Mouse (Mus musculus) thymus, postnatal 0 days (tissue): Measurements from ENCODE around the gene Slc25a48. TPM values are rescaled to one million over a fixed set of nuclear protein-coding genes. Genes with fewer than 3 reads are reported as not detected.

ENCODE experiments used
- DNase-seq: peaks from one replicate; pipeline ENCODE4 v3.0.0-alpha.2; 2015; ENCODE audit warnings: low spot score
- polyA plus RNA-seq: library from polyadenylated mRNA; unstranded; fragments of >200 nt; fragmentation: Nextera tagmentation; extraction: Ambion mirVana; gene quantifications from 2 replicates; pipeline ENCODE4 v1.2.1, GENCODE M21; 2015

The Slc25a48 gene
- polyA plus RNA-seq, 1 experiment from 2014 or later = 0.14 TPM

DNA sequence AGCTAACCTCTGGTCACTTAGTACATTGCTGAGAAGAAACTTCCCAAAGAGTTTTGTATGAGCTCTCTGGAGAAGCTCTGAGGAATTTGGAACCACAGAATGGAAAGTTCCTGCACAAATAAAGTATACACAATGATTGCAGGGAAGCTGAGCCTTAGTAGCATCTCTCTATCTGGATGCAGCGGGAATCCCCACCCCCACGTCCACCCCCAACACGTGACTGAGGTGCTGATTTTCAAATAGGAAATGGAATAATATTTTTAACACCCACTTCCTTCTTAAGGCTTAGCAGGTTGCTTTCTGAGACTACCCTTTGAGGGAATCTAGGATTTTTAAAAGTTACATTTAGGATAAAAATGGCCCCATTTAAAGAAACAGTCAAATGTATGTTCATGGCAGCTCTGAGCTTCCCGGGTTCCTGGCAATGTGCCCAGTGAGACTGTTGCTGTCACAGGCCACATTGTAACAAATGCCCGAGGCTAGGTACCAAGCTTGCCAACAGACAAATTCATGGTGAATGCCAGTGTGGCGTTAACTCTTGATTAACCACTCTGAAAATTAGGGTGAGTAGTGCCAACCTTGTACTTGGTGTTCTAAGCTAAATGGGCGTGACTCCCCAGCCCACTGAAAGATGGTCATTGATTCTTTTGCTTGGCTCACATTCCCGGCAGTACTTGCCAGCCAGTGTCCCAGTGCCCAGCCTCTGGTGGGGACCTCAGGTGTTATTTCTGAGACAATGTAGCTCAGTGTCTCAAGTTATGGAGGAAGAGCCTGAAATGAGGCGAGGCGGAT is 11.3 kb downstream of the Slc25a48 start:
- DNase-seq = no peak

- DNase-seq = no peak
Measured at GRCm38 (mm10) chr13:56450035-56450434, 11.9 kb downstream of the Slc25a48 start.

- no peak for DNase-seq
Measured at GRCm38 (mm10) chr13:56458001-56458400, 19.8 kb downstream of the Slc25a48 start.

- DNase-seq = no peak
Measured at GRCm38 (mm10) chr13:56461460-56461859, 23.3 kb downstream of the Slc25a48 start.

DNA sequence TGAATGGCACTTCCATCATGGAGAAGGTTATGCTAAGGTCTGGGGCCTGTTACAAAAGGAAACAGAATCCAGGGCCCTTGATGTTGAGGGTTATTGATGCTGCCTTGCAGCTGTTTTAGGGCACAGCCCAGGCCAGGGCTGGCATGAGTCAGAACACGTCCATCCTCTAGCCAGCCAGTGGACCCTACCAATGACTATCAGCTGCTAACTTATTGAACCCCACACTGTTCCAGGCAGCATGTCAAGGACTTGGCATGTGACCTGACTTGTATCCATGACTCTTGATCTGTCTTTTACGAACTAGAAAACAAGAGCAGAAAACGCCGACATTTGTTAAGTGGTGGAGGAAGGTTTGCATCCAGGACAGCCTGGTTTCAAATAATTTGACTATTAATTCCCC is 24.6 kb downstream of the Slc25a48 start:
- DNase-seq = no peak

DNA sequence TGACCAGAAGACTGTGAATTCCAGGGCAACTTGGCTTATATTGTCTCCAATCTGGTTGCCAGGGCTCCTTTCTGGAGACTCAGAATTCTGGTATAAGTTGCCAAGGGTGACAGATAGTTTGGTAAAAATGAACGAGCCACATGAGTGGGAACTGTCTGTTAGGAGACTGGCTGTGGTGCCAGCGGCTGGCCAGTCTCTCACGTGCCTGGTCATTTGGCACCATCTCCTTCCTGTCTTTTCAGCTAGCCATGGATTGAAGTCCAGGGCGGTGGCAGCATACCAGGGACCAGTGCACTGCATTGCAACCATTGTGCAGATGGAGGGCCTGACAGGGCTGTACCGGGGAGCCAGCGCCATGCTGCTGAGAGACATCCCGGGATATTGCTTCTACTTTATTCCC is 25.1 kb downstream of the Slc25a48 start:
- no peak for DNase-seq

DNA sequence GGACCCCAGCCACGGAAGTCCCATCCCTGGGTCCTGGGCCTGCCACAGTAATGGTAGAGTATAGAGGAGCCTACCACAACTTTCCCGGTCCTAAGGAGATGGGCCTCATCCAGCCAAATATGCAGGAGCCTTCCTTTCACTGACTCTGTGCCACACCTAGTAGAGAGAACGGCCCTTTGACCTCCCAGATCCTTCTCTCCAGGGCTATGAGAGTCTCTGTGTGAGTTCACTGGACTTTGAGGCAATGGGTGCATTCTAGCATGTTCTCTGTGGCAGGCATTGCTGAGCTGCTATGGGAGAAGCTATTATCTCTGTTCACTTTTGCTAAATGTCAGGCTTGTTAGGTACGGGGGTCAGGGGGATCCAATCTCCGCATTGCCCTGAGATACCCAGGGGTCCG is 25.6 kb downstream of the Slc25a48 start:
- no peak for DNase-seq

DNA sequence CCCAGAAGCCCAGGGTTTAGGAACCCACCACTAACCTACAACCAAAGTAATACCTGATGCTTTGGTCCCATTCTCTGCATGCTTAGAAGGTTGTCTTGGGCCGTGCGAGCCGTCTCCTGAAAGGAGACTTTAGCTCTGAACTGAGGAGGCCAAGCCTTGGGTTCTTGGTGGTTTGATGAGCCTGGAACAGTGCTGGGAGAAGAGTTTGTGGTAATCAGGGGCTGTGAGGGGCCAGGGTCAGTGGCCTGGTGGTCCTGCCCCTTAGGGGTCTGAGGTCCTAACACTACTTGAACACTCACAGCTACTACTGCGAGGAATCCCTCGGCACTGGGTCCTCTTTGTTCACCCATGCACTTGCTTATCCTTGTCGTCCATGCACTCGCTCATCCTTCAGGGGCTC is 29.6 kb downstream of the Slc25a48 start:
- DNase-seq = no peak

DNA sequence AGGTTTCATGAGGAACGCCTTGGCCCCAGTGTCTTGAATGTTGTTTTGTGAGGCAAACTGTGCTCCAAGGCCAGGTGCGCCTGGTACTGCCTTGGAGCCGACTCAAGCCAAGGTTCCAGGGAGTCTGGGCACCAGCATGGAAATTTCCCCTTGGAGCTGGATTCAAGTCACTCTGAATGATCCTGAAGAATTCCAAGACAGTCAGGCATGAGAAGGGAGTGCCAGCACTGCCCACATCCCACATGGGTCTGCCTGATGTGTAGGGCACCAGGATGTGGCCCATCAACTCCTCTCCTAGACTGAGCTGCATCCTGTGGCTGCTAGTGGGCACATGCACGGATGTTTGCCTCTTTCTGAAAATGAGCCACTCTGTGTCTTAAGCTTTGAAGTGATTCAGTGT is 30.4 kb downstream of the Slc25a48 start:
- no peak for DNase-seq

- DNase-seq = no peak
Measured at GRCm38 (mm10) chr13:56471211-56471610, 33.1 kb downstream of the Slc25a48 start.

DNA sequence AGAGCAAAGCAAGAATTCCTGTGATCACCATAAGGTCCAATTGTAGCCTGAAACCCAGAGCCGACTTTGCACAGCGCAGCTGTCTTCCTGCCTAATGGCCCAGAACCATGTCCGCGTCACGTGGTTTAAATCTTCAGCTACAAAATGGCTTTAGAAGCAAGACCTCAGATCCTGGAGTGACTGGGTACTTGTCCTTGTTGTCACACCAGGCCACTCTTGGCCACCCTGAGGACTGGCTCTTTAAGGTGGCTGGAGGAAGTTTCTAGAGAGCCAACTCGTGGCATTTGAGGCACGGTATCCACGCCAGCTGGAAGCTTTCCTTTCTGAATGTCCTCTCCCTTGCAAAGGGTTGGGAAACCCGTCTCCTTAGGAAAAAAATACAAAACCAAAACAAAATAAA is 33.8 kb downstream of the Slc25a48 start:
- DNase-seq = no peak

- DNase-seq = no peak
Measured at GRCm38 (mm10) chr13:56472661-56473060, 34.5 kb downstream of the Slc25a48 start.

GRCm38 (mm10) chr13:56475363-56475762 is 37.2 kb downstream of the Slc25a48 start:
- DNase-seq = peak; percentile 68

GRCm38 (mm10) chr13:56476790-56477189 is 38.6 kb downstream of the Slc25a48 start:
- peak; percentile 62 for DNase-seq

- DNase-seq = no peak
Measured at GRCm38 (mm10) chr13:56477271-56477670, 39.1 kb downstream of the Slc25a48 start.

DNA sequence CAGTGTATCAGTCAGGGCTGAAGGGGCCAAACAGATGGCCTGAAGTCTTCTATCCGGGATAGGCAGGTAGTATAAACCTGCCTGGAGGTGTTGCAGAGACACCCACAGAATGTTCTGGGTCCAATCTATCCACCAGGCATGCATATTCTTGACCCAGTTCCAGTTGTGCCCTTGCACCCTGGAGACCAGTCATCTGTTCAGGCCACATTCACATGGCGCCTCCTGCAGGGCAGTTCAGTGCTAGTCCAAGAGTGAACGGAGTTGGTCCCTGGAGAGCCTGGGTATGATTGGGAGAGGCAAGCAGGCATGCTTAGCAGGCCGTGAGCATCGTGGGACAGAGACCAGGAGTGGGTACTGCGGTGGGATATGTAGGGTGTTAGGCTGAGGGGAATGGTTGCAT is 39.9 kb downstream of the Slc25a48 start:
- DNase-seq = no peak

DNA sequence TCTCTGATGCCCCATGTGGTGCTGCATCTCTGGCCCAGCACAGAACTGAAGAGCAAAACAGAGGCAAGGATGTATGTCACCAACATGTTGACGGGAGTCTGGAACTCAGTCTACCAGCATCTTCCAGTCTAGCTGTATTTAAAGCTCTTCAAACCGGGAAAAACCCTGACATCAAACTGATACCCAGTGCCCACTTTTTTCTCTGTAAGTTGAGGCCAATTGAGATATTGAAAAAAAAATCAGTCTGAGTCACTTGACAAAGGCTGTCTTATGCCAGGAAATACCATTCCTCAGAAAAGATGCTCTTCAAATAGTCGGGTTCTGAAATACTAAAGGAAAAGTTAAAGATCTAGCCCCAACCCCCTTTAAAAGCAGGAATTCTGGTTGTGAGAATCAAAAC is 44.0 kb downstream of the Slc25a48 start, which contains the start of gene Il9:
Gene Il9 (minus strand): TSS at position 101 of the 400 bp plus-strand sequence.
- DNase-seq = no peak

GRCm38 (mm10) chr13:56488012-56488411 is 49.9 kb downstream of the Slc25a48 start:
- no peak for DNase-seq

- no peak for DNase-seq
Measured at GRCm38 (mm10) chr13:56494440-56494839, 56.3 kb downstream of the Slc25a48 start.

DNA sequence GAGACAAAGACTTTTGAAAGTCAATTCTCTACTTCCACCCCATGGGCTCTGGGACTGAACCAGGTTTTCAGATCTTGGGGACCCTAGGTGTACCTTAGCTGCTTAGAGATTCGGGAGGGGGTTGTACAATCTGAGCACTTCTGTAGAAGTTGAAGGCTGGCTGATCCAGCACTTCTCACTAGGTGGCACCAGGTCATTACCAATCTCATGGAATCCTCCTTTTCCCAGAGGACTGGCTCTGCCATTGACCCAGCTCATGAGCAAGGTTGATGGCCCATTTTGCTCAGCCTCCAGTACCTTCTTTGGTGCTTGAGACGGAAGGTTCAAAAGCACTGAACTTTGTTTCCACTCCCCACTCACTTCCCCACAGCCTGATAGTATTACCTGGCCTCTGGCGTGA is 62.0 kb downstream of the Slc25a48 start:
- no peak for DNase-seq

DNA sequence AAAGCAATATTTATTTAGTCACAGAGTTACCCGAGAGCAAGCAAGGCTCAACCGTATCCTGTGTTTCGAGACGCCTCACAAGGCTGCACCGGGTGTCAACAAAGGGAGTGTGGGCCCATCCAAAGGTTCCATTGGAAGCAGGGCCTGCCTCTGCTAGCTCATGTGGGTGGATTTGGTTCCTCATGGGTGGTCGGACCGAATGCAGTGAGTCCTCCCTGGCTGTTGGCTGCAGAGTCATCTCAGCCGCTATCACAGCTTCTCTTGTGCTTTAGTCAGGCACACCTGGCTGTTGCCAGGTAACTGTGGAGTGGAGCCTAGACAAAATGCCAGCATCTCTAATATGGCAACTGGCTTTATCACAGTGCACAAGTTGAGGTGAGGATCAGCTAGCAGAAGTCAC is 62.5 kb downstream of the Slc25a48 start:
- no peak for DNase-seq

DNA sequence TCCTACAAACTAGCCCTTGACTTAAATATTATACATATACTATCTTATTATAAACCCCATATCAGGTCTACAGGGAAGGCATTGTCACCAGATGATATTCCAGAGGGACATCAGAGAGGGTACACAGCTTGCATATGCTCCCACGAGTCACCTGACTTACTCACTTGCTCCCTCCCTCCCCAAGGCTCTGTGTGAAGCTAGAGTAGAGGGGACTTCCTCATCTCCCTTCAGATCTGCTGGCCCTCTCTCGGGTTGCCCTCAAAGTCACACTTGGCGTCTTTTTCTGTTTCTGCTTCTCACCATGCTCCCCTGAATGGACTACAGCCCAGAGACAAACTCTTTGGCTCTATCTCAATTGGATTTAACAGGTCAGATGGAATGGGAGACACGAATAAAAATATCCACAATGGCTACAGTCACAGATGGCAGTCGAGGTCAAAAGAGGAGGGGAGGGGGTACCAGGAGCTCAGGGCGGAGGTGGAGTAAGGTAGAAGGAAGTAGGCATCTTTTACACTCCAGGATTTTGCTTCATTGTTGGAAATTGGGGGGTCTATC is 63.8 kb downstream of the Slc25a48 start:
- DNase-seq = no peak

DNA sequence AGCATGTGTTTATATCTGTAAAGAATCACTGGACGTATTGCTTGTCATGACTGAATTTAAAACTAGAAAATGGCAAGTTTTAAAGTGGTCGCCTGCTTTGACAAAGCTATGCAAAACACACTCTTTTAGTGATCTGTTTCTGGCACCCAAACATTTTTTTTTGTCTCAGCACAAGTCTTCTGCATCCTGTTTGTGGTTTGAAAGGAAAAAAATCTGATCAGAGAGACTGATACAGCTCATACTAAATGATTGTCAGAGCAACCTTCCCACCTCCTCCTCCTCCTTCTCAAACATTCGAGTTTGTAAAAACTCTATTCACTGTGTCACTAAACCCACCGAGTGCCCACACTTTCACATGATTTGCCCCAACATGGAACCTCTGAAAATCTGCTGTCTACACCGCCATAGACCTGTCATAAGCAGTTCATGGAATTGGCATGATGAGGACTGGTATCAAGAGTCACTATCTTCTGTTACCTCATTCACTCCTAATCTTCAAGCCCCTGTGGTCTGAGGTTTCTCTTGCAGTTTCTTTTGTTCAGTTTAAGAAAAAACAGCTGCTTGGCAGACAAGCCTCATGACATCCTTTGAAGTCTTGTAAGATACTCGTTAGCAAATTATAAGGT is 68.8 kb downstream of the Slc25a48 start:
- peak; percentile 85 for DNase-seq
